Mouse (Mus musculus) v-Abl transformed pro-B cells (cell line): ENCODE measurements at regions not wholly inside any gene's neighbourhood (a gene's known extent, or its start where the extent isn't known, plus 50 kb on each side); places are given as distances from the start of the nearest gene placed in this dataset.

Experiments
- in situ Hi-C, 2 experiments: fragments of 400-800 bp; cut with MboI; formaldehyde crosslinking; loops; one replicate each; pipeline ENCODE4 v1.15.1; 2025; ENCODE audit not compliant: unreplicated experiment in 2 of 2

DNA sequence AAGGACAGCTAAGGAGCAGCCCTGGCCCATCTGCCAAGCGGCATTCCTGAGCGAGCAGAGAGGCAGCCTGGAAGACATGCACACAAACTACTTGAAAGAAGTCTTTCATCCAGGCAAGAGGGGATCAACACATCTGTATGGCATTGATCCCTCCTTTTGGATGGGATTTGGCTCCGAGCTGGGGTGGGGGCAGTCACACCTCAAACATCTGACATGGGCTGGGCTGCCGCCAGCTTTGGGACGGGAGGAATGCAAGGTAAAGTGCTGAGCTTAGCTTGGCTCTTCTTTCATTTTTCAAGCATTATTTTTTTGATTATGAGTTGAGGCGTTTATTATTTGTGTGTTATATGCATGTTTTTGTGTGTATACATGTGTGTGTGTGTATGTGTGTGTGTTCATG lies 165.9 kb downstream of the 1500009L16Rik start:
- in situ Hi-C loops = no loop called here

DNA sequence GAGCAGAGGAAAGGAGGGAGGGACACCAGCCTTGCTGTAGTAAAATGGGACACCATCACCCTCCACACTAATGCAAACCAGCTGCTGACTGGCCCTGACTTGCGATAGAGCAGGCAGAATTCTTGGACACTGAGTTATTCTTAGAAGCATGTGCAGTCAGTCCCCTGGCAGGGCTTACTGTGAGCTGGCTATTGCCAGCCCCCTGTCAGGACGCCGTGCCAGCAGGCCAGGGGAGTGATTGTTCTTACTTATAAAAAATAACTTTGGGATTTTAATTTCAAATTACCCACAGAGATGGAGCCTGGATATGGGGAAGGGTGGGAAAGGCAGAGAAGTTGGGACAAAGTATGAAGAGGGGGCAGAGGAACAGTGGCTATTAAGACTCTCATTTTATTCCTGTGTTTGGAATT lies 173.1 kb downstream of the 1500009L16Rik start:
- in situ Hi-C loops = no loop called here

DNA sequence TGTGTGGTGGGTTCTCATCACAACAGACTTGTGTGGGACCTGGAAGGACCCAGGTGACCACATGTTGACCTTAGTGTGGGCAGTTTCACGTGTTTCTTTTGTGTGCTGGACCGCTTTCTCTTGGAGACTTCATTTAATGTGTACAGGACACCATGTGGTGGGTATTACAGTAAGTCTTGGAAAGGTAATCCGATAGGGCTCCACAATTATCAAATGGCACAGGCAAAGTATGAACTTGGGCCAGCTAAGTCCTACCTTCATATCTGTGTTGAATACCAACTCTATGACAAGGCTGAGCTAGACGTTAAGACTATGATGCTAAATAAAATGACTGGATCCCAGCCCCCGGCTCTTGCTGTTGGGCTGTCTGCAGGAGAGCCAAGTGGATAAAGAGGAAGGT lies 173.5 kb downstream of the 1500009L16Rik start:
- in situ Hi-C loops = no loop called here

DNA sequence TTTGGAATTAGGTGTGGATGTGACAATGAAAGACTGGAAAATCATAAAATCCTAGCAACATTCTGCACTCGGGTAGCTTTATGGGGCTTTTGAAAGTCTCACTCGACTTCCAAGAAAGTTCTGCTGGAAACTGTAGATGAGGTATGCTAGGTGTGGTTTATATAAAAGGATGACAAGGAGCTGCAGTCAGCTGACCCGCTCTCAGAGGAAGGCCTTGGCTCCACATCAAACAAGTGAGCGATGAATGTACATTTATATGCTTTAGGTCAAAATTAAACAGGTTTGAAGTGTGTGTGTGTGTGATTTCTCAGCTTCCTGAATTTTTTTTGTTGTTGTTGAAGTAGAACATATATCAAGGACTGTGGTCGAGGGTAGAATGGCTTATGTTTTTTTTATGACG lies 174.9 kb downstream of the 1500009L16Rik start:
- in situ Hi-C loops = no loop called here

DNA sequence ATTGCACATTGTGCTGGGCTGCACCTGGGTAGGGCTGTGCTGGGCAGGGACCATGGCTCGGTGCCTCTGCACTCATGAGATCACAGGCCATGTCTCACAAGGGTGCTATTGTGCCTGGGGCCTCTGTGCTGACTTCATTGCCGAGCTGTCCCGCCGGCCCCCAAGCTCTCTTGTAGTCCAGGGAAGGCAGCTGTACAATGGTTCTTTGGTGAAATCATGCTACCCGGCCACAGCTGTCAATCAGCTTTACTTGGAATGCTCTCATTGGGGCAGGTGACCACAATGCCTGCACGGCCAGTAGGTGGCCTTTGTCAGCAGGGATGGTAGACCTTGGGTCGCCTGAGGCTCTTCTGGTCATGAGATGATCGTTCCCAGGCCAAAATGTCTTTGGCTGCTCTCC lies 184.1 kb downstream of the 1500009L16Rik start:
- in situ Hi-C loops = no loop called here

DNA sequence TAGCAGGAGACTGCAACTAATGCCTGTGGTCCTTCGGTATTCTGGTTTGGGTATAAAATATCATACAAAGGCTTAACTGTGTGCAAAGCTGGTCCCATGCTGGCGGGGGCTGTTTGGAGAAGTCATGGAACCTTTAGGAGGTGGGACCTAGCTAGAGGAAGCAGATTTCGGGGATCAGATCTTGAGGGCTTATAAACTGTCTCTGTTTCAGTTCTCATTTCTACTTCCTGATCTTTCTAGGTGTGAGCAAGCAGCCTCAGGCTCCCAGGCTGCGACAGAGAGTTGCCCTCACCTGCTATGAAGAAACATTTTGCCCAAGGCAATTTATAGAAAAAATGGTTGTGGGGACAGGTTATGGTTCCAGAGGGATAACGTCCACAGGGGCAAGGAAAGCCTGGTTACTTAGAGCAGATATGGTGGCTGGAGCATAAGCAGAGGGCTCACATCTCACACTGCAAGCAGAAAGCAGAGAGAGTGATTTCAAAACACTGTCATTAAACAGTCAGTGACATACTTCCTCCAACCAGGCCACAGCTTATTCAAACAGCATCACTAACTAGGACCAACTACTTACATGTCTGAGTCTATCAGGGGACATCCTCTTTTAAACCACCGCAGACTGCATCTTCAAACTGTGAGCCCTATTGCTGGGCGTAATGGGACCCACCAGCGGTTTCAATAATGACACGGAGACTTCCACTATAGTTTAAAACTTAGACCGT lies 188.1 kb downstream of the 1500009L16Rik start:
- in situ Hi-C loops = no loop called here

DNA sequence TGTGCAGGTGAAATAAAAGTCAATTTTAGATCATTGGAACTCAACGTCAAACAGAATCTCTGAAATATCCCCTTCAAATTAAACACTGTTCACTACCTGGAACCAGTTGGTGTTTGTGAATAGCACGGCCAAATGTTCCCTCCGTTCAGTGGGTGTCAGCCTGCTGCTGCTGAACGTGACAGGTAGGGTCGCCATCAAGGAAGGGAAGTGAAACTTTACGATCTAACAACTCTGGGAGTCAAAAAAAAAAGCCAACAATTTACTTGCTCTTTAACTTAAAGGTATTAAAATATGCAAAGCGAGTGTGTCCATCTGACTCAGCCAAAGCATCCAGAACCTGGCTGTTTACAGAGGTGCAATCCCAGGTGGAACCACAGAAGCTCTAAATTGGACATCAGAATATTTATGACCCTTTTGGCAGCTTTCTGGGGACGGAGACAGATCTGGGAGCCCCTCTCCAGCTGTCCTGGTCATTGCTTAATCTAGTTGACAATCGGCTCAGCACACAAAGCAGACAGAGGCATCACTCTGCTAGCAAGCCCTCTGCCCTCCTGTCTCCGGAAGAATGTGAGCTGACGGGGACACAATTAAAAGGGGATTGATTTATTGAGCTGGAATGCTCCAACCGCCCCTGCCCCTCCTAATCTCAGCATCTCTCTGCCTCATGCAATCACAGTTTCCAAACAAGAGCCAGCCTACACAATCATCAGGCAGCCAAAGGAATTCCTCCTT lies 191.9 kb downstream of the 1500009L16Rik start:
- in situ Hi-C loops = no loop called here

DNA sequence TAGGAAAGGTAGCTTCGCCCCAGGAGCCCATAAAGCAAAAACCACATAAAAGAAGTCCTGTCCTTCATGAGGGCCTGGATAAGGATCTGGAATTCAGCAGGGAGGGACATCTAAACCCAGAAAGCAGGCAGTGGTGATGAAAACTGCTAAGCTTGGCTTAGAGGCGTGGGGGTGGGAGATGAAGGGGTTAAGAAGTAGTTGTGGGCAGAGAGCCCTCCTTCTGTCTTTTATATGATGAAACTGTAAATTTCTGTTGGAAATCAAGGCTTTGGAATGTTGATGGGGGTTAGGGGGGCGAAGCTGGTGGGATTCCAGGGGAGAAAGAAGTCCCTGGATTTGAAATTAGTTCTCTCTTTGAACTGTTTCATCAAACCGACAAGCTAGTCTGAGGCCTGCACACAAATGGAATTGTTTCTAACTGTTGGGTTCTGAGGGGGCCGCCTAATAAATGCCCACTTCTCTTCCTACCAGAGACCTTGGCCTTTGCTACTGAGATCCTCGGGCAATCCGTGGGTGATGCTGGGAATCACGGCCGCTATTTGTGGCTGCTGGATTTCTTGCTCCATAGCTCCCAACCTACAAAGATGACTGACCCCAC lies 192.6 kb downstream of the 1500009L16Rik start:
- in situ Hi-C loops = no loop called here

DNA sequence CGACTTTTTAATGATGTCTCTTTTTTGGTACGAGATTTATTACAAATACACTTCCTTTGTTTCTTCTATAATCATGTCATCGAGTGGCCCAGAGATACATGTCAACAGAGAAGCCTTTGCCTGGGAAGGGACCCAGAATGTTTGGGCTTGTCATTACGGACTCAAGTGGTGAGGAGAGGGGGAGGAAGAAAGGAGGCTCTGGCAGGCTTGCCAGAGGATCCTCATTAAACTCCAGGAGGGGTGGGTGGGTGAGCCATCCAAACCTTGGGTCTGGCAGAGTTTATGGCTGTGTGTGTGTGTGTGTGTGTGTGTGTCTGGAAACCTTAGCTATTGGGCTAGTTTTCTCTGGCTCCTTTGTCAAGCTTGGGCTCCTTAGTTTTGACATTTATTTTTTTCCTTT lies 204.3 kb downstream of the 1500009L16Rik start:
- in situ Hi-C loops = no loop called here

DNA sequence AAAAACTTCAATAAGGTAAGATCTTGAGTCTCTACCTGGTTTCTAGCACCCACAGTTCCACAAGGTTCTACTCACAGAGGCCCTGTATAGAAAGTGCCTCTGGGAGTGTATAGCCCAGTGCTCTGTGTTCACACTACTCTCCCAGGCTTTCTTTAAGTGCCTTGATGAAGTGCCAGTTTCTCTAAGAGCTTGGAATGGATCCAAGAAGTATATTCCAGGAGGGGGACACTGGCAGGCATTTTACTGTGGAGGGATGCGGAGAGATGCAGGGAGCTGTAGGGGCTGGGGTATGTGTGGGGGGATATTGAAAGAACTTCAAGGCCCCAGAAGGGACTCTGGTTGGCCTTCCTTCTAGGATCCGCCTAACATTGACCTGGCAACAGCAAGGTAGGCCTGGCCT lies 204.9 kb downstream of the 1500009L16Rik start:
- in situ Hi-C loops = no loop called here

DNA sequence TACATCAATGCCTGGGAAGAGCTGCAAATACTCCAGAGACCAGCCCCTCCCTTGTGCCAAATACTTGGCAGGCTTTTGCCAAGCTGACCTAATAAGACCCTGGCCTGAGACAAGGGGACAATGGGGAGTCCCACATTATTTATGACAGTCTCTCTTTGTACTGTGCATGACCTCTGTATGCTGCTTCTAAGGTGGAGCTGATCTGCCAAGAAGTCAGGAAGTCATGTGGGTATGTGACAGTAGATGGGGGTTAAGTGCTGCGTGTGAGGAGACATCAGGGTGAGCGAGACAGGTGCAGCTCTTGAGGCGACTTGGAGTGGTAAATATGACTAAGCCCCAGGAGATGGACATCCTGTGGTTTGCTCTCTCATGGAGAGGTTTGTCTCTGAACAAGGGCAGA lies 209.1 kb downstream of the 1500009L16Rik start:
- in situ Hi-C loops = no loop called here

DNA sequence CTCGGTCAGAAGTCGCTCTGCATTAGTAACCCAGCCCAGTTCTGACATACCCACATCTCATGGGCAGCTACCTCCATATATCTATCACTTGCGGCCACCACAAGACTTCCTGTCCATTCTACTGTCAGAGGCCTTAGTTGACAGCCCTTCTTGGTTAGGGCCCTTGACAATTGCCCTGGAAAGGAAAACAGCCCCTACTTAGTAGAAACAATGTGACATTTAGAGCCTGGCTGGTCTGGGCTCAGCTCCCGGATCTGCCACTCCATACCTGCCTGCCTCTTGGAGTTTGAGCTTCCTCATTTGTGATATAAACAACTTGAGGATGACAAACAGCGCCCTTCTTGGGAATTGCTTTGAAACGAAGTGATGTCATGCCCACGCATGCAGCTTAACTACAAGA lies 210.5 kb downstream of the 1500009L16Rik start:
- in situ Hi-C loops = no loop called here

DNA sequence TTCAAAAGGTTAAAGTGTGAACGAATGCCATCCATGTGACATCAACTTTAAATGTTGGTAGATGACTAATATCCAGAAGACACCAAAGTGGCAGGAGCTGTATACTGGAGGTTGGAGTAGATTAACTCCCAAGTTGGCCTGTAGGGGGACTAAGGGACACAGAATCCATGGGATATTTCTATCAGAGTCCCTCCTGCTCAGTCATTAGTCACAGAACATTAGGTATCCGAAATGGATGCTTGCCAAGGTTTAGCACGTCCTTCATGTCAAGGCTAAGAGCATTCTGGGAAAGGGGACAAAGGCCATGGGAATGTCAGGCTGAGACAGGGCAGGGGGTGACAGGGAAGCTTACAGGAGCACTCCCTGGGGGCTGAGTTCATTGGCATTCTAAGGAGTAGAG lies 211.8 kb downstream of the 1500009L16Rik start:
- in situ Hi-C loops = no loop called here

DNA sequence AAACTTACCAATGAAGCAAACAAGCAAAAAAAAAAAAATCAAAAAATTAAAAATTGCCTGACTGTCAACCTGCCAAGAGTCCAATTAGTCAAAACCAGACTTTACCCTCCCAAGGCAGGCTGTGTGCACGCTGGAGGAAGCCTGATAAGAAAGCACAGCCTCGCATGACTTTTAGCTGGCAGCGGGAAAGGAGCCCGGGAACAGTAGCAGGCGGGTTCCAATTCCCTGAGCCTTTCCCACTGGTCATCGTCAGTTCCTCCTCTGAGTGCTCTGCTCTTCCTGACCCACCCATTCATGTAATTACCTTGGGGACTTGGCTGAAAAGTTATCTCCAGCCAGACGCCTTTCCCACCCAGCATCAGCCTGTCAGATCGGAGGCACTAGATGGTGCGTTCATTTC lies 214.5 kb downstream of the 1500009L16Rik start:
- in situ Hi-C loops = no loop called here

DNA sequence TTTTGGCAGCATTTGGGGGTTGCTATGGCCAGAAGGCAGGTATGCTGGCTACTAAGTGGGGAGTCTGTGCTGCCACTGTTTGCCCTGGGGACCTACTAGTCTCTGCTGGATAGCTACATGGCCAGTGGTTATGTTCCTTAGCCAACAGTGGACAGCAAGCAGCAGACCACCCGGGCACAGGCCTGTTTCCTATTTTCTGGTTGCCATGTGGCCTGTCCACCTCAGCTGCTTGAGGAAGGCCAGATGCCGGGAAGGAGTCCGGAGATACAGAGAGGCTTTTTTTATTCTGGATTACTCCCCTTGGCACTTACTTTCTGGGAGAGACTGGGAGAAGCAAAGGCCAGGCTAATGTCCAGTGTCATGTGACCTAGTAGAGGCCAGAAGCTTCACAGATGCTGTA lies 219.4 kb downstream of the 1500009L16Rik start:
- in situ Hi-C loops = no loop called here

DNA sequence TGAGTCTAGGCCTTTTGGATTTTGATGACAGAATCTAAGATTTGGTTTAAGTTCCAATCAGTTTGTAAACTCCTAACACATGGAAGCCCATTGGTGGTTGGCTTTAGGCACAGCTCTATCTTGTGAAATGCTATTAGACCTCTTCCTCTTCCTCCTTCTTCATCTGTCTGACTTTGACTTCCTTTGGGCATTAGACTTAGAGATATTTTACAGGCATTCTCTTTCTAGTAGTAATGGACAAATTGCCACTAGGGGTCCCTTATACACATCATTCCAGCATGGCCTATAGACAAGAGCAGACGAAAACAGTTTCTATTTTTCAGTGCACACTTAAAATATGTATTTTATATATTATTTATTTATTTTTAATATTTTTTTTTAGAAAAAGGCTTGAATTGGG lies 221.5 kb downstream of the 1500009L16Rik start:
- in situ Hi-C loops = no loop called here

DNA sequence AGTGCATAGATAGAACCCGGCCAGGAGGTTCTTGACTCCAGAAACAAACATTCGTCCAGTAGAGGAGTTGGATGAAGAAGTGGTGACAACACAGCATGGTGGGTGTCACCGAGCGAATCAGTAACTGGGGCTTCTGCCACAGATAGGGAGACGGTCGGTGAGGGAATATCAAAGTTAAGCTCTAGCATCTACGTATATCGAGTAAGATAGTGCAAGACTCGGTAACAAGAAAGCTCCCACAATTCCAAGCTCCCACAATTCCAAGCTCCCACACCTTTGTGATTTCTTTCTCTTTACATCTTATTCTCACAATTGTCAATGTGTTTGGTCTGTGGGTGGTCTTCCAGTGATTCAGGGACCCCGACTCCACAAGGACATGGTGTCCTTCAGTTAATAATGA lies 222.2 kb downstream of the 1500009L16Rik start:
- in situ Hi-C loops = no loop called here

DNA sequence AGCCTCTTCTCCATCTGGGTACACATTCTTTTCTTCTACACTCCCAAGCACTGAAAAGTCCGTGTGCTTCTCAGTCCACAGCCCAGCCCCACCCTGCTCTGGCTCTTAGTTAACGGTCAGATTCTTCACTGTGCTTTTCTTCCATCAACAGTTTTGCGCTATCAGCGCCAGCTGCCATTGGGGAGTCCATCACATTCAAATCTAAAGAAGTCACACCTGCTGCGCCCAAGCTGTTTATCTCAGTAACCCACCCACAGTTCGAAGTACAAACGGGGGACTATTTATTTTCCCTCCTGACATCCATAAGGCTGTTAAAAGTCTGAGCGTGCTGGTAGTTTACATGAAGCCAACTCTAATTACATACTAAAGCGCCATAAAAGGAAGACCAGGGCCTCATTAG lies 222.8 kb downstream of the 1500009L16Rik start:
- in situ Hi-C loops = no loop called here

DNA sequence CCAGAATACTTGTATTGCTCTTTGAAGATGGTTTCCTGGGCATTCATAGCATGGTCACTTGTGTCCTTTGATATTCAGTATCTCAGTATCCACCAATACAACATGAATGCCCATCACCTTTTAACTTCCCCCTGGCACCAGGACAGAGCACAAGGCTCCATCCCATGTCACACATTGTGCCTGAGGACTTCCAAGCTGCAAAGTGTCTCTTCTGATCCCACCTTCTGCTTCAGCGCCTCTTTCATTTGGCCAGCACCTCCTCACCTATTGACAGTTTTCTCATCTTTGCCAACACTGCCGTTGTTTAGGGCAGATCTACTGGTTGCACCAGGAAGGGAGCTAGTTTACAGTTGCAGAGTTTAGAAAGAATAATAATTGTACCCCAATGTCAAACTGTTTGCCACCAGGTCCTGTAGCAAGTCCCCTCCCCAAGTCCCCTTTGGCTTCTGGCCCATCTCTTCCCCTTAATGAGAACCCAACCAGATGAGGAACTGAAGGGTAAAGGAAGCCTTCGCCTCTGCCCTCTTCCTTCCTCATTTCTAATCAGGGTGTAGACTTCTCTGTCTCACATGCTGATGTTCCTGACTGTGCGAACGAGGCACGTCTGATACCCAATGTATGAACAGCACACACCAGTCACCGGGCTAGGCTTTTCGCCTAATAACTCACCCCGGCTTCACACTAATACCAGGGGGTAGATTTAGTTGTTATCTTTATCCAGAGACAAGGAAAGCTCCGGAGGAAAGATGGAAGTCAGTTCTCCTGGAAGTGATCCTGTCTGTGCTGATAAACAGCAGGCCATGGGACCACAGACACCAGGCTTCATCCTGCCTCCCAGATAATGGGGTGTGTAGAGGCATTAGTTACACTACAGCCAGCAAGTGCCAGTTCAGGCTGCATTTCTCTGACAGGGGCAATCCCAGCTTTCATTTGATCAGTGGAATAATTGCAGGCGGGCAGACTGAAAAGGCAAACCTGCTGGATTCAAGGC lies 223.8 kb downstream of the 1500009L16Rik start:
- in situ Hi-C loops = no loop called here

DNA sequence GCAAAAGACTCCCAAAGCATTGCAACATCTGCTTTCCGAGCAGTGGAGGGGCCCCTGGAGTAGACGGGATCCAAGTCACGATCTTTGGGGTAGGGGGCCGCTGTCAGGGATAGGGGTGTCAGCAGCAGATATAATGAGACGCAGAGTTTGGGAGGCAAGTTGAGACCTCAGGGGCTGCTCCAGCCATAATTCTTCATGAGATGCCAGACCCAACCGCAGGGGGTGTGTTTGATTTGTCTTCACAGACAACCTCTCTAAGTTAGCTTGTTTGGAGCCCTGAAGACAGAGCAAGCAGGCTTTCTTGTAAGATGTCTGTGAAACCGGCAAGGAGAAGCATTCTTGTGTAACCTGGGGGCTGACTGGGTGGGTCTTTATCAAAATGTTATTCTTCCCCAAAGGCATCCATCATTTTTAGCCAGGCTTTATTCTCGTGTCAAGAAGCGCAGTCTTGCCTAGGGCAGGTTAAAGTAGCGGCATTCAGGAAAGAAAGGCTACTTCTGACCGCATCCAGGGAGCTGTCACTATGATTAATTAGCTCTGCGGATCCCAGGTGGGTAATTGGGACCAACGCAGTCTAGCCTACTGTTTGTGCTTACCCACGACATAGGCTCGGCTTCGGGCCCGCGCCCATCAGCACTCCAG lies 234.6 kb downstream of the 1500009L16Rik start:
- in situ Hi-C loops = no loop called here
